19 mouse cellular contexts compared by ENCODE assay signal in genomic region chr19:56477253-56477652, GRCm38 (mm10). TPM values are rescaled to one million over a fixed set of nuclear protein-coding genes. Genes with fewer than 3 reads are reported as not detected.
A peak's percentile ranks its signal among the peaks of the same experiment; 100 is the strongest.
DNase-seq lines count a peak whose midpoint lies in the region; ATAC-seq and TF ChIP-seq lines count a peak whose summit lies in the region.
"Had no signal": no experiment of that assay in that cellular context is flagged by ENCODE, and none has a peak within 500 bp of the region (broad histone marks: within the 10 kb centered on the region; RNA-seq: fewer than 3 reads in every experiment).

No protein-coding gene starts in this region.

- H3K4me2 ChIP-seq in forebrain, embryonic 16.5 days (ENCODE audit: low read length) = no peak overlapping the region
- no peak overlapping the region for H3K4me2 ChIP-seq in forebrain, embryonic 11.5 days (ENCODE audit: low read depth, low read length, severe bottlenecking)
- H3K4me2 ChIP-seq in midbrain, embryonic 11.5 days = no peak overlapping the region
- H3K4me2 ChIP-seq: heart, embryonic 11.5 days; heart, embryonic 15.5 days; hindbrain, embryonic 14.5 days had no signal

- H3K27ac ChIP-seq in forebrain, embryonic 16.5 days (ENCODE audit: low read length) = no peak overlapping the region
- H3K27ac ChIP-seq in forebrain, embryonic 11.5 days (ENCODE audit: low read depth, low read length) = no peak overlapping the region
- no peak overlapping the region for H3K27ac ChIP-seq in midbrain, embryonic 11.5 days (ENCODE audit: low read depth, low read length)
- H3K27ac ChIP-seq in midbrain, embryonic 10.5 days (replicated peaks) = no peak overlapping the region
- H3K27ac ChIP-seq in small intestine, adult 2 months (ENCODE audit: insufficient read depth, low read depth, low read length) = peak overlapping the region; percentile 43; the same call in 1 of the 2 replicates
- H3K27ac ChIP-seq: embryonic facial prominence, embryonic 10.5 days; heart, adult 2 months; heart, embryonic 15.5 days; hindbrain, embryonic 10.5 days; hindbrain, embryonic 14.5 days had no signal

- H3K36me3 ChIP-seq in forebrain, embryonic 16.5 days (ENCODE audit: control insufficient read depth, insufficient read depth) = no peaks in the 10 kb centered on the region
- H3K36me3 ChIP-seq in forebrain, embryonic 11.5 days (ENCODE audit: control insufficient read depth, insufficient read depth, low read length) = no peaks in the 10 kb centered on the region
- no peaks in the 10 kb centered on the region for H3K36me3 ChIP-seq in midbrain, embryonic 11.5 days (ENCODE audit: control insufficient read depth, insufficient read depth, low read length)
- no peaks in the 10 kb centered on the region for H3K36me3 ChIP-seq in midbrain, embryonic 10.5 days
- no peaks in the 10 kb centered on the region for H3K36me3 ChIP-seq in small intestine, adult 2 months (ENCODE audit: control insufficient read depth, insufficient read depth, low read length)
- H3K36me3 ChIP-seq: embryonic facial prominence, embryonic 10.5 days; heart, embryonic 15.5 days; hindbrain, embryonic 10.5 days had no signal

- no peak for TF ChIP-seq POLR2A in small intestine, adult 2 months (IDR thresholded peaks at IDR 0.05; ENCODE audit: low read depth, low read length)

- DNase-seq in forebrain, embryonic 11.5 days (ENCODE audit: low spot score) = no peak
- DNase-seq in midbrain, embryonic 11.5 days (ENCODE audit: low spot score, missing footprints) = peak; percentile 45
- DNase-seq in midbrain, embryonic 10.5 days (ENCODE audit: low spot score) = no peak
- DNase-seq in ovary, adult 18-20 months (ENCODE audit: low spot score) = no peak
- DNase-seq: adrenal gland, adult 2 months; adrenal gland, postnatal 25 days; cerebellum, adult 18-20 months; gastrocnemius, postnatal 14 days; heart, adult 2 months; heart, postnatal 14 days had no signal

- no peak overlapping the region for H3K4me3 ChIP-seq in forebrain, embryonic 16.5 days (replicated peaks; ENCODE audit: low read length)
- no peak overlapping the region for H3K4me3 ChIP-seq in forebrain, embryonic 11.5 days (ENCODE audit: low read depth, low read length)
- no peak overlapping the region for H3K4me3 ChIP-seq in midbrain, embryonic 11.5 days (ENCODE audit: low read depth, low read length)
- H3K4me3 ChIP-seq in midbrain, embryonic 10.5 days = no peak overlapping the region
- H3K4me3 ChIP-seq in small intestine, adult 2 months (ENCODE audit: low read depth, low read length) = no peak overlapping the region
- H3K4me3 ChIP-seq: embryonic facial prominence, embryonic 10.5 days; heart, adult 2 months; heart, embryonic 15.5 days; hindbrain, embryonic 10.5 days had no signal

- peak; percentile 39 for ATAC-seq in forebrain, embryonic 16.5 days
- no peak for ATAC-seq in forebrain, embryonic 11.5 days (replicated peaks; ENCODE audit: low FRiP score)
- ATAC-seq in midbrain, embryonic 11.5 days (ENCODE audit: low FRiP score) = no peak
- ATAC-seq: intestine, embryonic 16.5 days had no signal

- no peaks in the 10 kb centered on the region for H3K9me3 ChIP-seq in forebrain, embryonic 16.5 days (ENCODE audit: control insufficient read depth, low read length)
- H3K9me3 ChIP-seq in forebrain, embryonic 11.5 days (ENCODE audit: control insufficient read depth, low read length) = no peaks in the 10 kb centered on the region
- H3K9me3 ChIP-seq in midbrain, embryonic 11.5 days (ENCODE audit: control insufficient read depth, low read length) = no peaks in the 10 kb centered on the region
- H3K9me3 ChIP-seq in midbrain, embryonic 10.5 days (replicated peaks) = no peaks in the 10 kb centered on the region
- H3K9me3 ChIP-seq: embryonic facial prominence, embryonic 10.5 days; heart, embryonic 15.5 days; hindbrain, embryonic 10.5 days had no signal

- H3K4me1 ChIP-seq in forebrain, embryonic 16.5 days (replicated peaks; ENCODE audit: control insufficient read depth, insufficient read depth, low read length) = peaks cover 25% of the 10 kb centered on the region
- H3K4me1 ChIP-seq in forebrain, embryonic 11.5 days (replicated peaks; ENCODE audit: control insufficient read depth, insufficient read depth, low read length) = 0 out of 2 replicates have a peak, but pooled peaks cover 2% of the 10 kb centered on the region
- no peaks in the 10 kb centered on the region for H3K4me1 ChIP-seq in midbrain, embryonic 11.5 days (ENCODE audit: control insufficient read depth, insufficient read depth, low read length)
- peaks cover 28% of the 10 kb centered on the region for H3K4me1 ChIP-seq in midbrain, embryonic 10.5 days
- peaks cover 16% of the 10 kb centered on the region for H3K4me1 ChIP-seq in small intestine, adult 2 months (ENCODE audit: control insufficient read depth, insufficient read depth, insufficient read length, low read length)

- 56% methylated on average over 5 of the region's 5 CpGs for WGBS in forebrain, embryonic 16.5 days
- 83% methylated on average over 5 of the region's 5 CpGs for WGBS in forebrain, embryonic 11.5 days
- WGBS in midbrain, embryonic 11.5 days = 81% methylated on average over 5 of the region's 5 CpGs
- WGBS in midbrain, embryonic 10.5 days = 85% methylated on average over 5 of the region's 5 CpGs
- WGBS in small intestine, adult 2 months = 33% methylated on average over 5 of the region's 5 CpGs

- H3K27me3 ChIP-seq in forebrain, embryonic 16.5 days (replicated peaks; ENCODE audit: control insufficient read depth, insufficient read depth, low read length) = no peaks in the 10 kb centered on the region
- H3K27me3 ChIP-seq in forebrain, embryonic 11.5 days (ENCODE audit: control insufficient read depth, insufficient read depth, low read length) = no peaks in the 10 kb centered on the region
- H3K27me3 ChIP-seq in midbrain, embryonic 11.5 days (ENCODE audit: control insufficient read depth, insufficient read depth, low read length) = no peaks in the 10 kb centered on the region
- H3K27me3 ChIP-seq in midbrain, embryonic 10.5 days (ENCODE audit: low read depth, poor library complexity, severe bottlenecking) = peaks cover 10% of the 10 kb centered on the region; the same call in 1 of the 2 replicates
- no peaks in the 10 kb centered on the region for H3K27me3 ChIP-seq in small intestine, adult 2 months (ENCODE audit: control insufficient read depth, insufficient read depth, low read length)
- H3K27me3 ChIP-seq: CH12.LX had no signal

- no peak overlapping the region for H3K9ac ChIP-seq in forebrain, embryonic 16.5 days (replicated peaks; ENCODE audit: low read depth, low read length)
- H3K9ac ChIP-seq in forebrain, embryonic 11.5 days (ENCODE audit: low read length) = no peak overlapping the region
- no peak overlapping the region for H3K9ac ChIP-seq in midbrain, embryonic 11.5 days (ENCODE audit: low read length)
- H3K9ac ChIP-seq: heart, embryonic 15.5 days; hindbrain, embryonic 14.5 days had no signal

- TF ChIP-seq CTCF in small intestine, adult 2 months (IDR thresholded peaks at IDR 0.05; ENCODE audit: extremely low read depth, insufficient read length, insufficient replicate concordance, low read depth, low read length) = no peak

RNA-seq across cellular contexts. Expression of gene Plekhs1, which starts 15.8 kb away (rescaled TPM):
- 0.09 and 0.21 TPM in 2 replicates for polyA plus RNA-seq in forebrain, embryonic 16.5 days (2015; fragmentation: Nextera tagmentation; extraction: Ambion mirVana)
- polyA plus RNA-seq in forebrain, embryonic 11.5 days (2014; fragmentation: Nextera tagmentation; extraction: Ambion mirVana) = 0.13 and 0.29 TPM in 2 replicates
- 0.10 and 0.19 TPM in 2 replicates for polyA plus RNA-seq in midbrain, embryonic 11.5 days (2014; fragmentation: Nextera tagmentation; extraction: Ambion mirVana)
- polyA plus RNA-seq in midbrain, embryonic 10.5 days (2016; fragmentation: Nextera tagmentation; extraction: Ambion mirVana) = 0.16 TPM in 1 of 2 replicates, not detected in the other
- 0.27 and 0.37 TPM in 2 replicates for polyA plus RNA-seq in small intestine, adult 2 months (2012; rRNA removed)
